Mouse (Mus musculus): Measurements from ENCODE around the gene Dmxl2. TPM values are rescaled to one million over a fixed set of nuclear protein-coding genes. Genes with fewer than 3 reads are reported as not detected.
A peak's percentile ranks its signal among the peaks of the same experiment; 100 is the strongest.

Dmxl2 gene
- total RNA-seq, 4 experiments from 2014 or later: 184 to 220 (median 198) TPM

DNA sequence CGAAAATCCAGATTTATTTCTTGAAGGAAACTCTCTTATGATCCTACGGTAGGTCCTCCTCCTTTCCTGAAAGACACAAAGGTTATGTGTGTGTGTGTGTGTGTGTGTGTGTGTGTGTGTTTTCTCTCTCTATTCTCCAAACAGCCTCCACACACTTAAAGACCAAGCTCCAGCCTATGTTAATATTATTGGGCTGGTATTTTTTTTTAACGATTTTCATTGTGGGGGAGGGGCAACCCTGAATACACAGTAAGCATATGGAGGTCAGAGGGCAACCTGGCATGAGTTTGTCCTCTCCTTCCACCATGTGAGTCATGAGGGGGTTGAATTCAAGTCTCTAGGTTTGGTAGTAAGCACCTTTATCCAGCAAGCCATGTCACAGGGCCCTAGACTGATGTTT, 1.6 kb downstream of the Dmxl2 start:
- DNase-seq (ENCODE audit: low spot score in 2 of 2): no peak

DNA sequence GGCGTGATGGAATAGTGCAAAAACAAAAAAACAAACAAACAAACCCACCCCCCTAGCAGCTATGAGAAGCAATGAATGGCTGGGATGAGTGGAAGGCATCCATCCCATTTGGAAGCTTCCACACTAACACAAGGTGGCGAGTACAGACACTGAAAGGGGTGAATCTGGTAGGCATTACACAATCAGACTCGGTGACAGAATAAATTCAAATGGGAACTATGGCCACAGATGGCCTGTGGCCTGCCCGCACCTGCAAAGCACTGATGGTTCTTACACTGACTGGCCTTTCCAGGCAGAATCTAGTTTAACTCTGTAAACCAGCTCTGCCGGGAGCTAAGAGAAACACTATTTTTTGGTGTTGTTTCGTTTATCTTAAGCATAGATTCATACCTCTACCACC, 2.1 kb downstream of the Dmxl2 start:
- DNase-seq (ENCODE audit: low spot score in 2 of 2): no peak

DNA sequence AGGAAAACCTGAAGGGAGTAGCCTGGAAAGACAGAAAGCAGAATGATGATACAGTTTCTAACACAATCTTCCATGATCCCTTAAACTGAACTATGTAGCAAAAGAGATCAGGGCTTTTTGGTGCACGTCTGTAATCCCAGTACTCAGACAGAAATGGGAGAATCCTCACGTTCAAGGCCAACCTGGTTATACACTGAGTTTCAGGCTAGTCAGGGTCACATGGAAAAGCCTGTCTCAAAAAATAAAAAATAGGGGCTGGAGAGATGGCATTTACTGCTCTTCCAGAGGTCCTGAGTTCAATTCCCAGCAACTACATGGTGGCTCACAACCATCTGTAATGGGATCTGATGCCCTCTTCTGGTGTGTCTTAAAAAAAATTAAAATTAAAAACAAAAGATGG, 11.0 kb downstream of the Dmxl2 start:
- DNase-seq (ENCODE audit: low spot score in 2 of 2): no peak

DNA sequence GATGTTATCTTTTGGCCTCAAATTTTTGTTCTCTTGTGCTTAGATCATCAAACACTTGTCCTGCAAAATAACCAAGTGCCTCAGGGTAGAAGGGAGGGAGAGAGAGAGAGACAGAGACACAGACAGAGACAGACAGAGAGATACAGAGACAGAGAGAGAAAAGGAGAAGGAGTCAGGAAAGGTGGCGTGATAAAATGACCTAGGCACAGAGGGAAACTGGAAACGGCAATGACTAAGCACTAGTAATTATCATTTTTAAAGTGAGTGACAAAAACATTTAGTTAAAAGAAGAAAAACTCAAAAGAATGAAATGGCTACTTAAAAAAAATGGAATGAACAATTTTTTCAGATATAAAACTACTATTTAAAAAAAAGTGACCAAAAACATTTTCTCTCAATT, 11.8 kb downstream of the Dmxl2 start:
- DNase-seq (ENCODE audit: low spot score in 2 of 2): no peak

DNA sequence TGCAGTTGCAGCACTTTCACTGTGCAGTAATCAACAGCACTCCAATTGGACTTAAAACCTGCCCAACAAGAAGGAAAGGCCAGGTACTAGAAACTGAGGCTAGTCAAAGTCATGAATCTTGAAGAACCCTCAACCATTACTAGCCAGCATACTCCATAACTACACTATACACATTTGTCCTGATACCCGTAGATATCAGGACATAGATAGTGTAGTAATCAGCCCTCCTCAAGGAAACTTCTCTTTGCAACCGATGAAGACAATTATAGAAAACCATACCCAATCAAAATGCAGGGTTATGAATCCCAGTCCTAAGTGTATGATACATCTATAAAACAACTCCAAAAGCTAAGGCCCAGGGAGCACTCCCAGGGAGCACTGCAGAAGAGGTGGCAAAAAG, 16.5 kb downstream of the Dmxl2 start:
- DNase-seq (ENCODE audit: low spot score in 2 of 2): no peak

DNA sequence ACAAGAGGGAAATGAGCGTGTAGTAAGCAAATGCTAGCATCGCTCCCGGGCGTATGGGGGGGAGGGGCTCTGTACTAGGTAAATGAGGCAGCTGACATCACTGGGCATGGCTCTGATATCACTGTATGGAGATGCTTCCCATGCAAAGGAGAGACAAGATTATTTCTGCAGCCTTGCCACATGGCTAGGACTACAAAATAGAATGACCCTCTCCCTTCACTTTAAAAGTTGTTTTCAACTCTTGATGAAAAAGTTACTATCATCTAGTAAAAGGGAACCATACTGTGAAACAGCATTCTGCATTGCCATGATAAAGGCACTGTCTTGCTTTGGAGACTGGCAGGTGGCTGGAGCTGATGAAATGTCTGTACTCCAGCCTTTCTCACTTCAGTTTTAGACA, 18.2 kb downstream of the Dmxl2 start:
- no peak for DNase-seq (ENCODE audit: low spot score in 2 of 2)

DNA sequence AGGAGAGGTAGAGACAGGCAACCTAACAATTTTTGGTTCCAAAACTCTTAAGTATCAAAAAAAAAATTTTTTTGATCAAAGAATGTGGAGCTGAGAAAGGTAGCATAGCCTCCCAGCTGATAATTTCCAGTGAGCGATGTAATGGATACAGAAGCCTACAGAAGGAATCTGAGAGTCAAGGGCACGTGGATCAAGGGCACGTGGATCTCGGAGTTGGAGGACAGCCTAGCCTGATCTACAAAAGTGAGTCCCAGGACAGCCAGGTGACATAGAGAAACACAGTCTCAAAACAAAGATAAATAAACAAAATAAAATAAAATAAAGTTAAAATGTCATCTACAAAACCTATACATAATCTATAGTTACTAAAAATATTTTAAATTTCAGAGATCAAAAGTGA, 18.7 kb downstream of the Dmxl2 start:
- no peak for DNase-seq (ENCODE audit: low spot score in 2 of 2)

DNA sequence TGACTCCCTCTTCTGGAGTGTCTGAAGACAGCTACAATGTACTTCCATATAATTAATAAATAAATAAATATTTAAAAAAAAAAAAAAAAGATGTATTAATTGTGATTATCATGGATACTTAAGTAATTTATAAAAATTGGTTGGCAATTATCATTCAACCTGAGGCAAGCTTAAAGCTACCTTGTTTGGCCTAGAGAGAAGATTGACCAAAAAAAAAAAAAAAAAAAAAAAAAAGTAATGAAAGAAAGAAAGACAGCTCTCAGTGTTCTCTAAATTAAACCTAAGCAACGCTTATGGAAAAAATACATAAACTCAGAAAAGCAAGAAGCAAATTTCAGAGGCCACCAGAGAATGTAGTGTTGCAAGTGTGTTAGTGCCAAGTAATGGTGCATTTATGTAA, 22.4 kb downstream of the Dmxl2 start:
- no peak for DNase-seq (ENCODE audit: low spot score in 2 of 2)

DNA sequence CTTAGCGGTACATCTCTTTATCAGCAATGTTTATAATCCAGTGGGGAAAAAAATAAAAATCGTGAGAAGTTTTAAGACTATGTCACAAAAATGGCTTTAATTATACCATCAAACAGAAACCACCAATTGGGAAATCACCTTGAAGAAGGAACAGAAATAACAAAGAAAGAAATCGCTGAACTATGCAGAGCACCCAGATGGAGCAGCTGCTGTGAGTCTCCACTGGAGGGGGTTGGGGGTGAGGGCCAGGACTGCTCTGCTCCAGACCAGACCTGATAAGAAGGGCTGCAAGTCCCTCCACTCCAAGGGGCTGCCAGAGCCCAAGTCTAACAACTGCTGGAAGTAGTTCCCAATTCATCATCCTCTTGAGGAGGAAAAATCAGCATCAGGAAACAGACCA, 23.3 kb downstream of the Dmxl2 start:
- no peak for DNase-seq (ENCODE audit: low spot score in 2 of 2)

DNA sequence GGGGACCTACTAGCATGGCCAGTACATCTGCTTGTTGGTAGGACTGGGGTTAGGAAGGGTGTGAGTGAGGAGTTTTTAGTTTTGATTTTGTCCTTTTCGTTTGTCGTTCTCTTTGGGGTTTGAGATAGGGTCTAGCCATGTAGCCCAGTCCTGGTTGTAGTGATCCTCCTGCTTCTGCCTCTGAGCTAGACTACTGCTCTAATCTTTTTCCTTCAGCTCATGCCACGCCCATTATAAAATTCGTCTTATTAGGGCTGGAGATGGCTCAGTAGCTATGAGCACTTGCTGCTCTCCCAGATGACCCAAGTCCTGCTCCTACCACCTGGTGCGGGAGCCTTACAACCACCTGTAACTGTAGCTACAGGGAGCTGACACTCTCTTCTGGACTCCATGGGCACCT, 26.9 kb downstream of the Dmxl2 start:
- DNase-seq (ENCODE audit: low spot score in 2 of 2): no peak

DNA sequence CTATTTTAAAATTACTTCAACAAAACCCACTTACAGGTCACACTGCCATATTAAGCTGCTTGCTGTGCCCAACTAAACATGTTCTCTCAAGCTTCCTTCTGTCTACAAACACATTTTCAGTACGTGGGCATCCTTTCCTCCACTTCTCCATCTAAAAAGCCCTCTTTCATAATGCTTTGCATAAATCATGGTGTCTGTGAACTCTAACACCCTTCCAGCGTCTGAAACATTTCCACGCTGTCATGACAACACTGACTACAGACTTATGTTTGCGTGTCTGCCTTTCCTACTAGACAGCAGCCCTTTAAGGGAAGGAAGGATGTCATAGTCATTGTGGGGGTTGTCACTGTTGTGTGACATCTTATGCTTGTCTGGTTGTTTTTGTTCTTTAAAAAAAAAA, 27.4 kb downstream of the Dmxl2 start:
- no peak for DNase-seq (ENCODE audit: low spot score in 2 of 2)

DNA sequence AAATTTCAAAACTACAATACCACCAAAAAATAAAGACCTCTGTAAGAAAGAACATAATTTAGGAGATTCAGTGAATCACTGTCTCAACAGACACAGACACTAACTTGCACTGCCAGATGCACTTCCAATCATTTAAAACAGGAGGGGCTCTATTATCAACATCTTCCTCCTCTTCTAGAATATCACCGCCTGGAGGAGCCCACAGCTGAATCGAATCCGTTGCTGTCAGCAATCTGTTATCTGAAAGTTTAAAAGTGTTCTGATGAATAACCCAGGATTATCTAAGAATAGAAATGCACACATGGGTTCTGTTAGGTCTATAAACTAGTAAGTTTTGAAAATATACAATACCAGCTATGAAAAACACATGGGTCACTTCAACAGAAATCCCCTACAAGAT, 28.6 kb downstream of the Dmxl2 start:
- no peak for DNase-seq (ENCODE audit: low spot score in 2 of 2)

DNA sequence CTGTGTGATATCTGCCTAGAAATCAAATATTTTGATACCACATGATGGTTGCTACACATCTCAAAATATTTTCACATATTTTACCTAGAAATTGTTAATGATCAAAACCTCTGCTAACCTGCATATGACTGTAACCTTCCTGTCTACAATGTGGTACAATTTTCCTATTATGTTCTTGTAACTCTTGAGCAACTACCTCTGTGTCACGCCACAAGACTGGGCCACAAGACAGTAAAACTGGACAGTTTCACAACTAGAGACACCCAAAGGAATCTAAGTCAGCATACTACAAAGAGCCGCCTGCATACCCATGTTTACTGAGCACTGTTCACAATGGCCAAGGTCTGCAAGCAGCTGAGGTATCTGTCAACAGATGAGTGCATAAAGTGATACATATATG, 32.1 kb downstream of the Dmxl2 start:
- DNase-seq (ENCODE audit: low spot score in 2 of 2): no peak

DNA sequence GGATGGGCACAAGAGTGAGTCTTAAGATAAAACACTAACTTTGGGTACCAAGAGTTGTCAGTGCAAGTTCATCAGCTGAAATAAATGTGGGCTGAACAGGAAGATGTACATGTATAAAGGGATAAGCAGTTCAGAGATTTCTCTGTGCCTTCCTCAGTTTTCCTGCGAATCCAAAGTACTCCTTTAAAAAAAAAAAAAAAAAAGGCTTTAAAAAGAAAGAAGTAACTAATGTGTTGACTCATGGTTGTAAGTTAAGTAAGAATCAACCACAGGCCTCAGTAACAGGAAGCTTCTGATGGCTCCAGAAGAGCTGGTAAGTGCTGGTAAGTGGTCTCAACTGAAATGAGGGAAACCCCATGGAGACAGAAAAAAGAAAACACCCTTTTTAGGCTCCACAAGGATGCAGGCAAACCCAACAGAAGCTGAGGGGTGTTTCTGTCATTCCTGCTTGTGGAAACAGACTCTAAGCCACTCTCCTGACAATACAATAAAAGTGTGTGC, 33.9 kb downstream of the Dmxl2 start:
- DNase-seq (ENCODE audit: low spot score in 2 of 2): no peak

DNA sequence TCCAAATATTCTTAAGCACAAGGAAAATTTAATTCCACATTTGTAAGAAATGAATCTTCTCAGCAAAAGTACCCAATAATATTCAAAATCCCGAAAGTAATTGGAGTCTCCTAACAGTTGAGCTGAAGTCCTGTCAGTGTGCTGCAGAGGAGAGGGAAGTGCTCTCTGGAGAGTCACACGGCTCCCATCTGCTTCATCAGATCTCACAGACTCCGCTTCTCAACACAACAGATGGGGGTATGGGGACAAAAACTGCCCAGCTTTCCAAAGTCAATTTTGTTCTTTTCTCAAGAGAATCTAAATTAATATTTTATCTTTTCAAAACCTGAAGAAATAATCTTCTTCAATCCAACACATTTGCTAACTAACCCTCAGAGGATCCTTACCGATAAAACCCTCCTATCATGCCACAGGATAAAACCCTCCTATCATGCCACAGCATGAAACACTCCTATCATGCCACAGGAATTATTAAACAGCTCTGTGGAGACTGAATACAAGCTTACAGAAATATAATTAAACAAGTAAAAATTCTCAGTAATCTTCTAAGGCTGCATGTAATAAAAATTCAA, 37.9 kb downstream of the Dmxl2 start:
- DNase-seq (ENCODE audit: low spot score in 2 of 2): peak; percentile 40 to 54

DNA sequence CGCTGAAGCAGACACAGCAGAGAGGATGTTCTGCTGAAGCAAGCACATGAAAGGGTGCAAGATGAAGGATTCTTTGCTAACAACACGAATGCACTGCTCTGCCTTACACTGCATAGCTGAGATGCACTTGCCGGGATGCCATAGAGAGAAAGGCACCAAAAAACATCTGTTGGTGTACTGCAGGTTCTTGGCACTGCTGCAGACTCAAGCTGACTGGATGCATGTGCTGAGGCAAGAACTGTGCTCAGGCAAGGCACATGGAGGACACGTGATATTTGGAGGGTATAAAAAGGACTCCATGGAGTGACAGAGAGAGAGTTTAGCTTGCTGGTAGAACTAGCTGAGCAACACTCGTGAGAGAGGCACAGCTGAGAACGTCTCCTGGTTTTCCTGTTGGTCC, 62.4 kb downstream of the Dmxl2 start:
- no peak for DNase-seq (ENCODE audit: low spot score in 2 of 2)

DNA sequence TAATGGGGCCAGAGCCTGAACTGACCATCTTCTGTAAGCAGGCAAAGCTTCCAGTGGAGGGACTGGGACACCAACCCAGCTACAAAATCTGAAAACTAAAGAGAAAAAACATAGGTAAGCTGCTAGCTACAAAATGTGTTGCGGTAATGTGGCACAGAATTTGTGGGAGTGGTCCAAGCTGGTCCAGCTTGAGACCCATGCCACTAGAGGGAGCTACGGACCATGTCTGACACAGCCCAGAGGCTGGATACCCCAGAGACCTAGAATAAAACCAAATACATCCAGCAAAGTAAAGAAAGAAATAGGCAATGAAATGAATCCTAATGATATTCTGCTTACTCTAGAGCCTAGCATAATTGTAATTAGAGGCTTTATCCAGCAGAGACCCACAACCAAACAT, 63.2 kb downstream of the Dmxl2 start:
- no peak for DNase-seq (ENCODE audit: low spot score in 2 of 2)

DNA sequence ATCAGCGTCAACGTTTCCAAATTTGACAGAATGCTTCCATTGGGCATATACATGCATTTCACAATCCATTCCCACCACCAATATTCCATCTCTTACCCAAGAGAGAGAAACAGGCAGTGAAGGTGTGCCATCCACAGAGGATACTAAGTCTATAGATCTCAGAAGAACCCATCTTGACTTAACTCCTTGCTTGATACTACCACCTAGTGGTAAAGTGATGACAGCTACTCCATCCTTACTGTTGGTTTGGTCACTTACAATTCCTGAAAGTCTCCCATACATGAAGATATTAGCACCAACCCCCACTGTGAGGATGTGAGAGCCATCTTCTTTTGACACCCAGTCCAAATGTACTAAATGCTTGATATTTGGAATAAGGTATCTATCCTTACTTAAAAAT, 85.2 kb downstream of the Dmxl2 start:
- no peak for DNase-seq (ENCODE audit: low spot score in 2 of 2)

DNA sequence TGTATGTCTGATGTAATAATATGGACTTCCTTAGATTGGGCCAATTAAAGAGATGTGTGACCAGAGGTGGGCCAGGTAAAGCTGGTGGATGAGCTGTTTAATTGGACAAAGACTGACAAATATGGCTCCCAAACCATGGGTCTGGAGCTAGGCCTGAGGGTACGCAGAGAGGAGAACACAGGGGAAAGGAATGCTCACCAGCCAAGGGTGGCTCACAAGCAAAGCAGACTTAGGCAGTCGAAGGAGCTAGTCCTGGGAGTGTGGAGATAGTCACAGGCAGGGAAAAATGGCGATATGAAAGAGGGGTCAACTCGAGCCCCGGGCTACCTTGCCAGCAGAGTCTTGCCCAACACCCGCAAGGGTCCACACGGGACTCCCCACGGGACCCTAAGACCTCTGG, 144.7 kb downstream of the Dmxl2 start:
- no peak for DNase-seq (ENCODE audit: low spot score in 2 of 2)

DNA sequence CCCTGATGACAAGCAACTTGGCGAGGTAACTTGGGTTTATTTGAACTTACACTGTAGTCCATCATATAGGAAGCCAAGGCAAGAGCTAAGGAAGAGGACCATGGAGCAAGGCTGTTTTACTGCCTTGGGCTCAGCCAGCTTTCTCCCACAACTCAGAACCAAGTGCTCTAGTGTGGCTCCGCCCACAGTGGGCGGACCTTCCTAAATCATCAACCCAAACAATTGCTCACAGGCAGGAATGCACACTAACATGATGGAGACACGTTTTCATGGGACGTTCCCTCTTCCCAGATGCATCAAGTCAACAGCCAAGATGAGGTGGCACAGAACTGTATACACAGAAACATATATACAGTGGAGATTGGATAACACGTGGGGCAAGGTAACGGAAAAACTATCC, 159.4 kb downstream of the Dmxl2 start:
- DNase-seq (ENCODE audit: low spot score in 2 of 2): no peak

DNA sequence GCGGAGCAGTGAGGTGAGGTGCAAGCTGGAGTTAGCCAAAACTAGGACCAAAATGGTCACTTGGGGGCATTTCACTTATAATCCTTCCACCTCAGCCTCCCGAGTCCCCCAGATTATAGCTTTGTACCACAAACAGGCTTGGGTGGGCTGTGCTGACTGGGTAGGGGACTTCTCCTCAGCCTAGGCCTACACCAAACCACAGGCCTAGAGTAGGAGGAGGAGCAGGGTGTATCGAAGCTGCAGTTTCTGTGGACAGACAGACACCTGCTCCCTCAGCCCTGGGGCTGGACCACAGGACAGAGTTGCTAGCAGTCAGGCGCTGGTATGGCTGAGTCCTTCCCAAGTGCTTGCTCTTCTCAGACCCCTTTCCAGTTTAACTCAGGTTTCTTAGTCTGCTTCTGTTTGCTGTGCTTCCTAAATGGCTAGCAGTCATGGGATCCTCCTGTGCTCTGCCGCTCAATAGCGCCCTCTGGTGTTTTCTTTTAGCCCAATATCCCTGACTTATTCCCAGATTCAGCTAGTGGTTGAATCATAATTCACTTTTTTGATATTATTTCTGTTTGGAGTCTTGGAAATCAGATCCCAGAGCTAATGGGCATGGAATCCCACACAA, 164.8 kb downstream of the Dmxl2 start:
- peak; percentile 29 to 71 for DNase-seq (ENCODE audit: low spot score in 2 of 2)

DNA sequence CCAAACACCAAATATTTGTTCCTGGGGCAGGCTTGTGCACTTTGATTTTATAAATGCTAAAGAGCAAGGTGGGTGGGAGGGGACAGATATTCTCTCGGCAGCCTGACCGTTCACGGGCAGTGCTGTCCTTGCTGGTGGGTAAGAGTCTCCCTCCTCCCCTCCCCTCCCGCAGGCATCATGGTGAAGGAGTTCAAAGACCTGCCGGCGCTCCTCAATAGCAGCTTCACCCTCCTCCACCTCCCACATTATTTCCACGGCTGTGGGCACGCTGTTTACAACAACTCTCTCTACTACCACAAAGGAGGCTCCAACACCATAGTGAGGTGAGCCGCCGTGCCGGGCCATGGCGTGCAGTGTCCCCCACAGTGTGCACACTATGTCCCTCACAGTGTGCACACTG, 165.8 kb downstream of the Dmxl2 start:
- DNase-seq (ENCODE audit: low spot score in 2 of 2): no peak

DNA sequence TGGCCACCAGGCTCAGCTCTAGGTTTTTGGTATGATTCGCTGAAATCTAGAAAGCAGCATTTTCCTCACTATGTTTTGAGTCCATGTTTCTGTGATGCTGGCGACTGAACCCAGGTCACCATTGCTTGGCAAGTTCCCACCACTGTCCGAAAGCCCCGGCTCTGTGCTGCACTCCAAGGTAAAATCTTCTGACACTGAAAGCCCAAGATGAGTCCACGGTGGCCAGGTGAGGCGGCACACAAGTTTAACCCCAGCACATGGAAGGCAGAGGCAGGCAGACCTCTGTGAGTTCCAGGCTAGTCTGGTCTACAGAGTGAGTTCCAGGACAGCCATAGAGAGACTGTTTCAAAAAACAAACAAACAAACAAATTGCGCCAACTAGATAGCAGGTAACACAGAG, 172.2 kb downstream of the Dmxl2 start:
- no peak for DNase-seq (ENCODE audit: low spot score in 2 of 2)

DNA sequence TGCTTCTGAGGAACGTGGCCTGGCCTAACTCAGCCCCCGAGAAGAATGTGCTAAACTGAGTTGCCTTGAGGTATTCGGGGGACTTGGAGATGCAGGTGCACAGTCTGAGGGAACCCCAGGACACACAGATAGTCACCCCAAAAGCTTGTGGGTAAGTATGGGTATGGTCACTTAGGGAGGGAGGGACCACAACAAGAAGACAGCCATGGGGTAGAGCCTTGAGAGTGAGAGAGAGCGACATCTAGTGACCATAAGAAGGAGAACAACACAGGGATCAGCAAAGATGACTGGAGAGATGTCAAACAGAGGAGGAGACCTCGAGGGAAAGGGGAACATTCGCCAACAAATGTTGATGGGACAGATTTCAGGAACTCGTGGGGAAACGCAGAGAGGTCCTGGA, 178.0 kb downstream of the Dmxl2 start:
- no peak for DNase-seq (ENCODE audit: low spot score in 2 of 2)

Data from layer of hippocampus, adult 8-10 months (tissue).